Mouse (Mus musculus): ENCODE results near the gene Ghrhr. TPM values are rescaled to one million over a fixed set of nuclear protein-coding genes. Genes with fewer than 3 reads are reported as not detected.

Ghrhr gene
- total and polyA plus RNA-seq, 3 experiments, result not detected

- Histone ChIP-seq H3K9ac (ENCODE audit: control insufficient read depth, low read depth, low read length, poor library complexity, severe bottlenecking) (no peak overlapping the region), H3K79me2 (ENCODE audit: control insufficient read depth, insufficient read depth, low read length, poor library complexity) (no peaks in the 10 kb centered on the region), H3K4me1 (ENCODE audit: control insufficient read depth in 1 of 2, insufficient read depth in 2 of 2, low read length in 2 of 2) (no peaks in the 10 kb centered on the region), H3K4me3 (ENCODE audit: control insufficient read depth in 1 of 2, insufficient read depth in 1 of 2, low read depth in 2 of 2, low read length in 2 of 2) (no peak overlapping the region), H3K27ac (ENCODE audit: control insufficient read depth, low read depth, low read length) (no peak overlapping the region), H3K36me3 (ENCODE audit: control insufficient read depth in 1 of 2, insufficient read depth in 2 of 2, low read length in 2 of 2) (no peaks in the 10 kb centered on the region), H3K27me3 (ENCODE audit: control insufficient read depth in 1 of 2, insufficient read depth in 2 of 2, low read length in 2 of 2) (no peaks in the 10 kb centered on the region), H3K9me3 (replicated peaks; ENCODE audit: insufficient read depth, low read length) (no peaks in the 10 kb centered on the region)
- no peak for DNase-seq (ENCODE audit: low read depth, low spot score)
- no peak for TF ChIP-seq SMC3 (IDR thresholded peaks at IDR 0.05; ENCODE audit: low read depth, low read length)
- TF ChIP-seq GATA1 (IDR thresholded peaks at IDR 0.05; ENCODE audit: low read depth, low read length), result no peak
- TF ChIP-seq RCOR1 (IDR thresholded peaks at IDR 0.05; ENCODE audit: low read depth, low read length), result no peak
- no peak for TF ChIP-seq E2F4 (IDR thresholded peaks at IDR 0.05; ENCODE audit: borderline replicate concordance, low read depth, low read length)
- no peak for TF ChIP-seq CTCF (IDR thresholded peaks at IDR 0.05 in 2 of 3, conservative IDR thresholded peaks at IDR 0.05 in 1 of 3; ENCODE audit: control insufficient read depth in 1 of 3, insufficient read depth in 1 of 3, low read depth in 2 of 3, low read length in 3 of 3, poor library complexity in 1 of 3, severe bottlenecking in 1 of 3)
- no peak for TF ChIP-seq ETS1 (IDR thresholded peaks at IDR 0.05; ENCODE audit: low read depth, low read length)
- no peak for TF ChIP-seq USF1 (IDR thresholded peaks at IDR 0.05; ENCODE audit: low read depth, low read length)
- no peak for TF ChIP-seq TCF12 (IDR thresholded peaks at IDR 0.05; ENCODE audit: low read depth, low read length)
- TF ChIP-seq POLR2AphosphoS2 (IDR thresholded peaks at IDR 0.05; ENCODE audit: low read length), result no peak
- TF ChIP-seq ZMIZ1 (IDR thresholded peaks at IDR 0.05; ENCODE audit: low read depth, low read length), result no peak
- TF ChIP-seq USF2 (IDR thresholded peaks at IDR 0.05; ENCODE audit: borderline replicate concordance in 1 of 2, insufficient read depth in 1 of 2, low read depth in 1 of 2, low read length in 2 of 2), result no peak
Observed at GRCm38 (mm10) chr6:55404421-55404990, 28.4 kb downstream of the Ghrhr start.

GRCm38 (mm10) chr6:55407345-55407744, 31.2 kb downstream of the Ghrhr start:
- no peaks in the 10 kb centered on the region for H3K9me3 ChIP-seq (replicated peaks; ENCODE audit: insufficient read depth, low read length)
- H3K27me3 ChIP-seq (ENCODE audit: control insufficient read depth in 1 of 2, insufficient read depth in 2 of 2, low read length in 2 of 2), result no peaks in the 10 kb centered on the region; a peak in 1 of 4 replicates
- H3K4me3 ChIP-seq (ENCODE audit: control insufficient read depth in 1 of 2, insufficient read depth in 1 of 2, low read depth in 2 of 2, low read length in 2 of 2), result no peak overlapping the region
- no peak for TF ChIP-seq ZC3H11A (IDR thresholded peaks at IDR 0.05; ENCODE audit: low read depth, low read length)
- no peak for TF ChIP-seq POLR2AphosphoS5 (IDR thresholded peaks at IDR 0.05; ENCODE audit: borderline replicate concordance, low read depth, low read length)
- TF ChIP-seq NELFE (IDR thresholded peaks at IDR 0.05; ENCODE audit: low read depth, low read length), result no peak
- TF ChIP-seq MAFK (IDR thresholded peaks at IDR 0.05; ENCODE audit: borderline replicate concordance, low read depth, low read length), result no peak
- TF ChIP-seq RCOR1 (IDR thresholded peaks at IDR 0.05; ENCODE audit: low read depth, low read length), result no peak
- no peak for TF ChIP-seq POLR2AphosphoS2 (IDR thresholded peaks at IDR 0.05; ENCODE audit: low read length)
- no peak for TF ChIP-seq USF1 (IDR thresholded peaks at IDR 0.05; ENCODE audit: low read depth, low read length)
- no peak for TF ChIP-seq RAD21 (IDR thresholded peaks at IDR 0.05; ENCODE audit: low read depth, low read length)
- no peak for TF ChIP-seq MYB (IDR thresholded peaks at IDR 0.05; ENCODE audit: low read depth, low read length)
- no peak for TF ChIP-seq CHD2 (IDR thresholded peaks at IDR 0.05; ENCODE audit: low read length)
- H3K79me2 ChIP-seq (ENCODE audit: control insufficient read depth, insufficient read depth, low read length, poor library complexity), result no peaks in the 10 kb centered on the region
- no peaks in the 10 kb centered on the region for H3K36me3 ChIP-seq (ENCODE audit: control insufficient read depth in 1 of 2, insufficient read depth in 2 of 2, low read length in 2 of 2)
- H3K27ac ChIP-seq (ENCODE audit: control insufficient read depth, low read depth, low read length), result no peak overlapping the region
- no peaks in the 10 kb centered on the region for H3K4me1 ChIP-seq (ENCODE audit: control insufficient read depth in 1 of 2, insufficient read depth in 2 of 2, low read length in 2 of 2)
- no peak for DNase-seq (ENCODE audit: low read depth, low spot score)
- H3K9ac ChIP-seq (ENCODE audit: control insufficient read depth, low read depth, low read length, poor library complexity, severe bottlenecking), result no peak overlapping the region
